Mouse (Mus musculus): ENCODE measurements at regions not wholly inside any gene's neighbourhood (a gene's known extent, or its start where the extent isn't known, plus 50 kb on each side); places are given as distances from the start of the nearest gene placed in this dataset.

DNA sequence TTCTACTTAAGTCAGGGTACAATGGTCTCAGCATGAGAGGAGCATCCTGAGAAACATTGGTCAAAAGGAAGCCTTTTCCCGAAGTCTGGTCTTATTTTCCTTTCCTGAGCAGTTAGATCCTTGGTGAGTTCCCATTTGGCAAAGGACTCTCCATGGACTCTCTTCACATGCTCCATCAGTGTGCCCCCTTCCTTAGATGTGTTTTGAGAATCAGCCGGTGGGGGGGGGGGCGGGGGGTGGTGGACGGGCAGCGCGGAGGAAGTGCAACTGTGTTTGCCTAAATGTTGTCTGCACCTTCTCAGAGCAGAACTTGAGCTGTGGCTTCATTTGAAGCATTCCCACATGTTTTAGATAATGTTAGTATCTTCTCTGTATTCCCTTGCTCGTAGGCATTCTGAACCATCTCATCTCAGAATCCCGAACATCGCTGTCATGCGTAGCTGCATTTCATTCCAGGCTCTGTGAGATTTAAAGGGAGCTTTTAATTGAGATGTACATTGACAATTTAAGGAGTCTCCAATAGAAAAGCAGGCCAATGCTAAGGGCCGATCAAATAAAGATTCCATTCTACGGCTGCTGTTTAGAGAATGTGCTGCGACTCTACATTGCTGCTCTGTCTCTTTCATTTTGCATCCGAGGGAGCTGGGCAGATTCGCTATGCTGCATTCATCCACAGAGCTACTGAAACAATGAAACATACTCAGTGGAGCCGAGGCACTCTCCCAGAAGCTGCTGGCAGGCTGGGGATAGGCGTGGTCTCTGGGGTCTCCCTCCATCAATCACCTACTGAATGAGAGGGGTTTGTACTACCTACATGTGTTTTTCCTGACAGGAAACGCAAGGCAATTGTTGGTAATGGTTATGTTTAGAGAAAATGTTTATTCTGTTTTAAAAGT, 92.9 kb downstream of the Pax1 start:
- TF ChIP-seq CTCF (IDR thresholded peaks at IDR 0.05; ENCODE audit: borderline replicate concordance, control insufficient read depth, extremely low read depth, insufficient read depth, low read length, poor library complexity) (no peak), POLR2A (IDR thresholded peaks at IDR 0.05; ENCODE audit: control insufficient read depth, extremely low read depth, insufficient read depth, low read length, poor library complexity) (no peak)
